Mouse (Mus musculus) adipose tissue, adult 10 weeks (tissue): ENCODE results near the gene Gpha2. TPM values are rescaled to one million over a fixed set of nuclear protein-coding genes. Genes with fewer than 3 reads are reported as not detected.

ENCODE experiments used
- polyA plus RNA-seq: library from polyadenylated mRNA; stranded (reverse); fragments of 350-450 nt; fragmentation: Illumina TruSeq; extraction: RNeasy Lipid Tissue Mini Kit (QIAGEN cat#74804); gene quantifications from one replicate; pipeline ENCODE4 v1.2.3, GENCODE M21; 2014; ENCODE audit warnings: low read depth, low replicate concordance

The Gpha2 gene
- polyA plus RNA-seq: 0.84 TPM

DNA sequence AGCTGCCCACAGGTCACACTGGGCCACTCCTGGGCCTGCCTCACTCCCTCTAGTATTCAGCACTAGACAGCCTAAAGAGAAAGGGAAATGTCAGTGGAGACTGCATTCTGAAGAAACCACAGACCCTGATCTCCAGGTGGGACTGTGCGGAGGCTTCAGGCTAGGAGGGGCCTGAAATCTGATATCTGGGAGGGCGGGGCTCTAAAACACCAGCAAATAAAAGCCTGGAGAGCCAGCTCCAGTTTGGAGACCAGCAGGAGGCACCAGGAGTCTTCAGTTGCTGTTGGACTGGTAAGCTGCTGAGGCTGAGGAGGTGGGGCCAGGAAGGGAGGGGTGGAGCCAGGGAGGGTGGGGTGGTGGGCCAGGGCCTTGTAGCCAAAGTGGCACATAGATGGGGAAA, at the start of gene Gpha2:
TSS of gene Gpha2 (plus strand) at position 246 of the 400 bp plus-strand sequence.

DNA sequence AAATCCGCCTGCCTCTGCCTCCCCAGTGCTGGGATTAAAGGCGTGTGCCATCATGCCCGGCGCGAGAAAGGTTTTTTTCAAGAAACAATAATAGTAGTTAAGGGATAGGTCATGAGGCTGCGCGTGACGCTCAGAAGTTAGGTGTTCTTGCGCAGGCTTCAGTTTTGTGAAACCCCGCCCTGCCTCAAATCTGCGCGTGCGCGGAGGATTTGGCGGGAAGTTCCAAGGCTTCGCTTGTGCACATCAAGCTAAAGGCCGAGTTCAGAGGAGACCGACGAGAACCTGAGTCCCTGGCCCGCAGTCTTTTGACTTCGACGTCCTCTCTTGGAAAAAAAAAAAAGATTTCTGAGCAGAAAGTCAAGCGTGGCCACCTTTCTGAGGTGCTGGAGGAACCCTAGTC, 42.0 kb upstream of the Gpha2 start, which contains the start of gene Majin:
TSS of gene Majin (plus strand) at position 258 of the 400 bp plus-strand sequence.

GRCm38 (mm10) chr19:6235084-6236052, 9.2 kb downstream of the Gpha2 start, which contains the start of gene Ppp2r5b:
Gene Ppp2r5b, minus strand, starts transcription at chr19:6235872.

GRCm38 (mm10) chr19:6241274-6242107, 15.3 kb downstream of the Gpha2 start, which contains the start of gene Atg2a:
Gene Atg2a, plus strand, starts transcription at chr19:6241668.

DNA sequence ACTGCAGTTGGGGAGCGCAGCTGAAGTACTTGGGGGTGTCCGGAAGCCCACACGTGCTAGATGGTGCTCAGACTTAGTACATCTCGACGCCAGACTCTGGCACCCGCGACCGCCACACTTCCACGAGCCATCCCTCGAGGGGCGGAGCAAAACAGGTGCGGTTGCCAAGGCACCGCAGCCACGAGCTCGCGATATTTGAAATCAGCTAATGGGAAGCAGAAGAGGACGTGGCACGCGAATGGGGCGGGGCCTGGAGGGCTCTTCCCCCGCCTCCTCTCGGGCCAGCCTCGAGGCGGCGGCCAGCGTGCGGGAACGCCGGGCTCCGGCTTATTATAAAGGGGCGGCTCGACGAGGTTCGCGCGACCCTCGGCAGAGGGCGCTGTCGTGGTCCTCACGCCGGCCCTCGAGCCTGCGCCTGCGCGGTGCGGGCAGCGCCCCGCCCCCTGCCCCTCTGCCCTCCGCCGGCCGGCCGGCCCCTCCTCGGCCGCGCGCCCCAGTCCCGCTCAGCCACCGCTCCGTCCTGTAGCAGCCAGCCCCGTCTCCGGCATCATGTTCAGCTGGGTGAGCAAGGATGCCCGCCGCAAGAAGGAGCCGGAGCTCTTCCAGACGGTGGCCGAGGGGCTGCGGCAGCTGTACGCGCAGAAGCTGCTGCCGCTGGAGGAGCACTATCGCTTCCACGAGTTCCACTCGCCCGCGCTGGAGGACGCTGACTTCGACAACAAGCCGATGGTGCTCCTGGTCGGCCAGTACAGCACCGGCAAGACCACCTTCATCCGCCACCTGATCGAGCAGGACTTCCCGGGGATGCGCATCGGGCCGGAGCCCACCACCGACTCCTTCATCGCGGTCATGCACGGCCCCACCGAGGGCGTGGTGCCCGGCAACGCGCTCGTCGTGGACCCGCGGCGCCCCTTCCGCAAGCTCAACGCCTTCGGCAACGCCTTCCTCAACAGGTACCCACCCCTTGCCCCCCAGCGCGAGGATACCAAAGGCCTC, 50.5 kb downstream of the Gpha2 start, which contains the start of gene Ehd1:
TSS of gene Ehd1 (plus strand) at position 300 of the 996 bp plus-strand sequence.

Other genes starting within 250 kb of the Gpha2 start
- gene Slc22a20, start 240.2 kb upstream of the Gpha2 start, polyA plus RNA-seq: not detected
- 67.4 TPM for gene Capn1, start 210.5 kb upstream of the Gpha2 start, polyA plus RNA-seq
- gene Syvn1, start 179.8 kb upstream of the Gpha2 start, polyA plus RNA-seq: 75.1 TPM
- 40.4 TPM for gene Mrpl49, start 168.6 kb upstream of the Gpha2 start, polyA plus RNA-seq
- gene Fau, start 168.5 kb upstream of the Gpha2 start, polyA plus RNA-seq: 1,555 TPM
- gene Znhit2, start 165.2 kb upstream of the Gpha2 start, polyA plus RNA-seq: 32.8 TPM
- gene Tm7sf2, start 158.0 kb upstream of the Gpha2 start, polyA plus RNA-seq: 73.5 TPM
- gene Vps51, start 149.1 kb upstream of the Gpha2 start, polyA plus RNA-seq: 36.4 TPM
- gene Tmem262, start 146.3 kb upstream of the Gpha2 start, polyA plus RNA-seq: 0.74 TPM
- not detected for gene Gm28374, start 144.1 kb upstream of the Gpha2 start, polyA plus RNA-seq
- gene Zfpl1, start 141.4 kb upstream of the Gpha2 start, polyA plus RNA-seq: 51.5 TPM
- gene Cdca5, start 141.4 kb upstream of the Gpha2 start, polyA plus RNA-seq: 0.98 TPM
- 2.4 TPM for gene AC131692.1, start 132.0 kb upstream of the Gpha2 start, polyA plus RNA-seq
- not detected for gene Naaladl1, start 120.6 kb upstream of the Gpha2 start, polyA plus RNA-seq
- 10.6 TPM for gene Sac3d1, start 107.7 kb upstream of the Gpha2 start, polyA plus RNA-seq
- gene Snx15, start 98.1 kb upstream of the Gpha2 start, polyA plus RNA-seq: 20.6 TPM
- gene Batf2, start 85.4 kb upstream of the Gpha2 start, polyA plus RNA-seq: 1.4 TPM
- gene Arl2, start 84.8 kb upstream of the Gpha2 start, polyA plus RNA-seq: 52.1 TPM
- 0.65 TPM for gene Majin, start 42.0 kb upstream of the Gpha2 start, polyA plus RNA-seq
- 33.8 TPM for gene Ppp2r5b, start 9.5 kb downstream of the Gpha2 start, polyA plus RNA-seq
- 14.8 TPM for gene Atg2a, start 15.3 kb downstream of the Gpha2 start, polyA plus RNA-seq
- 53.9 TPM for gene Ehd1, start 50.3 kb downstream of the Gpha2 start, polyA plus RNA-seq
- 15.2 TPM for gene Cdc42bpg, start 80.1 kb downstream of the Gpha2 start, polyA plus RNA-seq
- gene Men1, start 108.6 kb downstream of the Gpha2 start, polyA plus RNA-seq: 23.6 TPM
- gene Map4k2, start 114.8 kb downstream of the Gpha2 start, polyA plus RNA-seq: 36.8 TPM
- 195 TPM for gene Sf1, start 137.3 kb downstream of the Gpha2 start, polyA plus RNA-seq
- gene Pygm, start 158.0 kb downstream of the Gpha2 start, polyA plus RNA-seq: 10.1 TPM
- gene Rasgrp2, start 173.0 kb downstream of the Gpha2 start, polyA plus RNA-seq: 44.5 TPM
- gene Nrxn2, start 192.4 kb downstream of the Gpha2 start, polyA plus RNA-seq: 1.1 TPM